Mouse (Mus musculus): ENCODE results near the gene Prm2. TPM values are rescaled to one million over a fixed set of nuclear protein-coding genes. Genes with fewer than 3 reads are reported as not detected.
"Not testable (repeated sequence)": the region's sequence is repeated elsewhere in the genome, so short reads cannot be mapped to it uniquely, and the experiment has no call there.

Prm2 gene
- polyA plus RNA-seq, 1 experiment from 2014 or later, result not detected

GRCm38 (mm10) chr16:10827766-10828460 is 32.0 kb upstream of the Prm2 start:
- no peak for DNase-seq (ENCODE audit: low spot score)
- Histone ChIP-seq H3K4me1 (no peaks in the 10 kb centered on the region), H3K4me3 (no peak overlapping the region), H3K27me3 (ENCODE audit: low read depth, poor library complexity, severe bottlenecking) (no peaks in the 10 kb centered on the region), H3K27ac (replicated peaks) (no peak overlapping the region), H3K9me3 (replicated peaks) (no peaks in the 10 kb centered on the region), H3K36me3 (no peaks in the 10 kb centered on the region)
- 86% methylated on average over 7 of the region's 7 CpGs for WGBS

- no peak overlapping the region for H3K4me3 ChIP-seq
- no peak overlapping the region for H3K27ac ChIP-seq (replicated peaks)
- no peaks in the 10 kb centered on the region for H3K27me3 ChIP-seq (ENCODE audit: low read depth, poor library complexity, severe bottlenecking)
- no peak for DNase-seq (ENCODE audit: low spot score)
- H3K36me3 ChIP-seq, result no peaks in the 10 kb centered on the region
- 92% methylated on average over 9 of the region's 9 CpGs for whole genome bisulfite sequencing
- H3K4me1 ChIP-seq, result no peaks in the 10 kb centered on the region
- no peaks in the 10 kb centered on the region for H3K9me3 ChIP-seq (replicated peaks)
Measured at GRCm38 (mm10) chr16:10827269-10827668, 31.3 kb upstream of the Prm2 start.

GRCm38 (mm10) chr16:10825840-10826239 is 29.9 kb upstream of the Prm2 start:
- Histone ChIP-seq H3K4me1 (no peaks in the 10 kb centered on the region), H3K4me3 (no peak overlapping the region), H3K27ac (replicated peaks) (no peak overlapping the region), H3K9me3 (replicated peaks) (no peaks in the 10 kb centered on the region), H3K36me3 (no peaks in the 10 kb centered on the region), H3K27me3 (ENCODE audit: low read depth, poor library complexity, severe bottlenecking) (no peaks in the 10 kb centered on the region)
- no peak for DNase-seq (ENCODE audit: low spot score)
- 96% methylated on average over 4 of the region's 4 CpGs for WGBS

GRCm38 (mm10) chr16:10824536-10824935 is 28.6 kb upstream of the Prm2 start:
- H3K9me3 ChIP-seq (replicated peaks), result no peaks in the 10 kb centered on the region
- H3K4me1 ChIP-seq, result no peaks in the 10 kb centered on the region
- DNase-seq (ENCODE audit: low spot score), result no peak
- WGBS, result 94% methylated on average over 1 of the region's 1 CpGs
- H3K27me3 ChIP-seq (ENCODE audit: low read depth, poor library complexity, severe bottlenecking), result no peaks in the 10 kb centered on the region
- H3K4me3 ChIP-seq, result no peak overlapping the region
- no peak overlapping the region for H3K27ac ChIP-seq (replicated peaks)
- no peaks in the 10 kb centered on the region for H3K36me3 ChIP-seq

GRCm38 (mm10) chr16:10821387-10821786 is 25.5 kb upstream of the Prm2 start:
- WGBS, result 73% methylated on average over 4 of the region's 4 CpGs
- Histone ChIP-seq H3K36me3 (no peaks in the 10 kb centered on the region), H3K9me3 (replicated peaks) (no peaks in the 10 kb centered on the region), H3K4me3 (no peak overlapping the region), H3K4me1 (no peaks in the 10 kb centered on the region), H3K27ac (replicated peaks) (no peak overlapping the region), H3K27me3 (ENCODE audit: low read depth, poor library complexity, severe bottlenecking) (no peaks in the 10 kb centered on the region)
- DNase-seq (ENCODE audit: low spot score), result no peak

GRCm38 (mm10) chr16:10819966-10820365 is 24.0 kb upstream of the Prm2 start:
- Histone ChIP-seq H3K9me3 (replicated peaks) (no peaks in the 10 kb centered on the region), H3K27ac (replicated peaks) (no peak overlapping the region), H3K4me3 (no peak overlapping the region), H3K4me1 (no peaks in the 10 kb centered on the region), H3K36me3 (no peaks in the 10 kb centered on the region), H3K27me3 (ENCODE audit: low read depth, poor library complexity, severe bottlenecking) (no peaks in the 10 kb centered on the region)
- WGBS, result 69% methylated on average over 3 of the region's 3 CpGs
- no peak for DNase-seq (ENCODE audit: low spot score)

GRCm38 (mm10) chr16:10818579-10819135 is 22.7 kb upstream of the Prm2 start:
- H3K27ac ChIP-seq (replicated peaks), result no peak overlapping the region
- H3K4me1 ChIP-seq, result no peaks in the 10 kb centered on the region
- H3K4me3 ChIP-seq, result no peak overlapping the region
- H3K36me3 ChIP-seq, result no peaks in the 10 kb centered on the region
- 80% methylated on average over 4 of the region's 4 CpGs for WGBS
- DNase-seq (ENCODE audit: low spot score), result no peak
- H3K27me3 ChIP-seq (ENCODE audit: low read depth, poor library complexity, severe bottlenecking), result no peaks in the 10 kb centered on the region
- no peaks in the 10 kb centered on the region for H3K9me3 ChIP-seq (replicated peaks)

- no peak overlapping the region for H3K4me3 ChIP-seq
- no peaks in the 10 kb centered on the region for H3K36me3 ChIP-seq
- DNase-seq (ENCODE audit: low spot score), result no peak
- 92% methylated on average over 4 of the region's 4 CpGs for WGBS
- H3K27ac ChIP-seq (replicated peaks), result no peak overlapping the region
- no peaks in the 10 kb centered on the region for H3K4me1 ChIP-seq
- no peaks in the 10 kb centered on the region for H3K27me3 ChIP-seq (ENCODE audit: low read depth, poor library complexity, severe bottlenecking)
- no peaks in the 10 kb centered on the region for H3K9me3 ChIP-seq (replicated peaks)
Measured at GRCm38 (mm10) chr16:10814864-10815263, 18.9 kb upstream of the Prm2 start.

GRCm38 (mm10) chr16:10813726-10814125 is 17.8 kb upstream of the Prm2 start:
- no peaks in the 10 kb centered on the region for H3K27me3 ChIP-seq (ENCODE audit: low read depth, poor library complexity, severe bottlenecking)
- 78% methylated on average over 4 of the region's 4 CpGs for WGBS
- no peak overlapping the region for H3K4me3 ChIP-seq

GRCm38 (mm10) chr16:10812865-10813371 is 17.0 kb upstream of the Prm2 start, which contains the start of gene Gm11172:
Gene Gm11172 (plus strand): TSS chr16:10812915.
- Histone ChIP-seq H3K27me3 (ENCODE audit: low read depth, poor library complexity, severe bottlenecking) (no peaks in the 10 kb centered on the region), H3K27ac (replicated peaks) (no peak within 1 kb of the TSS), H3K36me3 (no peaks in the 10 kb centered on the region), H3K9me3 (replicated peaks) (no peaks in the 10 kb centered on the region), H3K4me1 (no peaks in the 10 kb centered on the region), H3K4me3 (no peak within 1 kb of the TSS)
- 93% methylated on average over 2 of the region's 2 CpGs for WGBS
- no peak for DNase-seq (ENCODE audit: low spot score)

More at GRCm38 (mm10) chr16:10813726-10814125, 17.8 kb upstream of the Prm2 start:
- Histone ChIP-seq H3K4me1 (no peaks in the 10 kb centered on the region), H3K36me3 (no peaks in the 10 kb centered on the region), H3K9me3 (replicated peaks) (no peaks in the 10 kb centered on the region), H3K27ac (replicated peaks) (no peak overlapping the region)
- DNase-seq (ENCODE audit: low spot score), result no peak

GRCm38 (mm10) chr16:10810376-10810775 is 14.4 kb upstream of the Prm2 start:
- H3K4me3 ChIP-seq, result no peak overlapping the region
- no peak for DNase-seq (ENCODE audit: low spot score)
- H3K36me3 ChIP-seq, result no peaks in the 10 kb centered on the region
- H3K27ac ChIP-seq (replicated peaks), result no peak overlapping the region
- H3K9me3 ChIP-seq (replicated peaks), result no peaks in the 10 kb centered on the region
- no peaks in the 10 kb centered on the region for H3K27me3 ChIP-seq (ENCODE audit: low read depth, poor library complexity, severe bottlenecking)
- 93% methylated on average over 1 of the region's 1 CpGs for WGBS
- no peaks in the 10 kb centered on the region for H3K4me1 ChIP-seq

- no peaks in the 10 kb centered on the region for H3K36me3 ChIP-seq
- no peak within 1 kb of the TSS for H3K27ac ChIP-seq (replicated peaks)
- H3K27me3 ChIP-seq (ENCODE audit: low read depth, poor library complexity, severe bottlenecking), result no peaks in the 10 kb centered on the region
- H3K4me1 ChIP-seq, result no peaks in the 10 kb centered on the region
- no peak within 1 kb of the TSS for H3K4me3 ChIP-seq
- DNase-seq (ENCODE audit: low spot score), result no peak
- WGBS, result 85% methylated on average over 10 of the region's 10 CpGs
- H3K9me3 ChIP-seq (replicated peaks), result no peaks in the 10 kb centered on the region
Measured at GRCm38 (mm10) chr16:10805789-10806527, 10.0 kb upstream of the Prm2 start, which contains the start of gene Prm1. Gene Prm1 (minus strand): TSS chr16:10805839.

GRCm38 (mm10) chr16:10802420-10802819 is 6.5 kb upstream of the Prm2 start:
- 89% methylated on average over 3 of the region's 3 CpGs for WGBS

More at GRCm38 (mm10) chr16:10802420-10802819, 6.5 kb upstream of the Prm2 start:
- not testable (repeated sequence) for H3K27ac ChIP-seq (replicated peaks); H3K9me3 ChIP-seq (replicated peaks); H3K4me3 ChIP-seq; H3K27me3 ChIP-seq (ENCODE audit: low read depth, poor library complexity, severe bottlenecking); DNase-seq (ENCODE audit: low spot score); H3K4me1 ChIP-seq; H3K36me3 ChIP-seq

All from midbrain, embryonic 10.5 days (tissue).